In genomic region chr11:113761646-113762045, GRCm38 (mm10) we compare ENCODE assay signal across 30 mouse cellular contexts. TPM values are rescaled to one million over a fixed set of nuclear protein-coding genes. Genes with fewer than 3 reads are reported as not detected.
DNase-seq lines count a peak whose midpoint lies in the region; ATAC-seq and TF ChIP-seq lines count a peak whose summit lies in the region.
"Had no signal": no experiment of that assay in that cellular context is flagged by ENCODE, and none has a peak within 500 bp of the region (broad histone marks: within the 10 kb centered on the region; RNA-seq: fewer than 3 reads in every experiment).

No protein-coding gene starts in this region.

- H3K4me1 ChIP-seq in liver, embryonic 16.5 days (ENCODE audit: control insufficient read depth, low read depth, low read length), result peaks cover 26% of the 10 kb centered on the region
- peaks cover 18% of the 10 kb centered on the region for H3K4me1 ChIP-seq in liver, embryonic 11.5 days (replicated peaks; ENCODE audit: control insufficient read depth, insufficient read depth, low read length)
- H3K4me1 ChIP-seq in MEL (ENCODE audit: control insufficient read depth in 1 of 2, insufficient read depth in 2 of 2, low read length in 2 of 2), result peaks cover 21 to 34% of the 10 kb centered on the region in 2 experiments

- no peak overlapping the region for H3K9ac ChIP-seq in liver, embryonic 16.5 days (ENCODE audit: low read depth, low read length)
- H3K9ac ChIP-seq in liver, embryonic 11.5 days (ENCODE audit: low read depth, low read length), result no peak overlapping the region
- H3K9ac ChIP-seq in MEL (ENCODE audit: control insufficient read depth, low read depth, low read length, poor library complexity, severe bottlenecking), result no peak overlapping the region
- H3K9ac ChIP-seq: embryonic facial prominence, embryonic 13.5 days; forebrain, embryonic 13.5 days; heart, embryonic 15.5 days; hindbrain, embryonic 13.5 days; liver, embryonic 14.5 days; neural tube, embryonic 15.5 days had no signal

- WGBS in liver, embryonic 16.5 days (ENCODE audit: insufficient replicate concordance), result 45% methylated on average over 7 of the region's 7 CpGs
- 70% methylated on average over 7 of the region's 7 CpGs for WGBS in liver, embryonic 11.5 days

- H3K9me3 ChIP-seq in liver, embryonic 16.5 days (replicated peaks; ENCODE audit: control insufficient read depth, low read length), result no peaks in the 10 kb centered on the region
- no peaks in the 10 kb centered on the region for H3K9me3 ChIP-seq in liver, embryonic 11.5 days (ENCODE audit: control insufficient read depth, low read length)
- H3K9me3 ChIP-seq in MEL (replicated peaks; ENCODE audit: insufficient read depth, low read length), result no peaks in the 10 kb centered on the region
- H3K9me3 ChIP-seq: embryonic facial prominence, embryonic 13.5 days; forebrain, embryonic 13.5 days; G1E; heart, embryonic 15.5 days; hindbrain, embryonic 13.5 days; neural tube, embryonic 15.5 days had no signal

- no peak for TF ChIP-seq POLR2A in MEL (IDR thresholded peaks at IDR 0.05; ENCODE audit: control insufficient read depth in 1 of 2, insufficient read depth in 1 of 2, low read depth in 1 of 2, low read length in 2 of 2, poor library complexity in 1 of 2)

- no peak overlapping the region for H3K4me3 ChIP-seq in liver, embryonic 16.5 days (ENCODE audit: low read depth, low read length)
- no peak overlapping the region for H3K4me3 ChIP-seq in liver, embryonic 11.5 days (ENCODE audit: low read depth, low read length)
- H3K4me3 ChIP-seq in MEL (ENCODE audit: control insufficient read depth in 1 of 2, insufficient read depth in 1 of 2, low read depth in 2 of 2, low read length in 2 of 2), result no peak overlapping the region
- H3K4me3 ChIP-seq: embryonic facial prominence, embryonic 13.5 days; forebrain, embryonic 13.5 days; heart, embryonic 15.5 days; hindbrain, embryonic 13.5 days; neural tube, embryonic 15.5 days had no signal

- H3K27ac ChIP-seq in liver, embryonic 16.5 days (ENCODE audit: low read length), result no peak overlapping the region
- no peak overlapping the region for H3K27ac ChIP-seq in liver, embryonic 11.5 days (ENCODE audit: low read depth, low read length)
- H3K27ac ChIP-seq in MEL (ENCODE audit: control insufficient read depth, low read depth, low read length), result no peak overlapping the region
- H3K27ac ChIP-seq: embryonic facial prominence, embryonic 13.5 days; forebrain, embryonic 13.5 days; heart, embryonic 15.5 days; hindbrain, embryonic 13.5 days; kidney, postnatal 0 days; liver, embryonic 14.5 days; neural tube, embryonic 15.5 days; stomach, postnatal 0 days had no signal

- TF ChIP-seq EP300 in MEL (IDR thresholded peaks at IDR 0.05; ENCODE audit: low read depth in 1 of 2, low read length in 2 of 2), result no peak

- H3K79me2 ChIP-seq in MEL (ENCODE audit: control insufficient read depth, insufficient read depth, low read length, poor library complexity), result no peaks in the 10 kb centered on the region

- no peak overlapping the region for H3K4me2 ChIP-seq in liver, embryonic 16.5 days (ENCODE audit: low read depth, low read length)
- H3K4me2 ChIP-seq in liver, embryonic 11.5 days, result no peak overlapping the region
- H3K4me2 ChIP-seq: embryonic facial prominence, embryonic 13.5 days; forebrain, embryonic 13.5 days; heart, embryonic 15.5 days; hindbrain, embryonic 13.5 days; neural tube, embryonic 15.5 days had no signal

- no peaks in the 10 kb centered on the region for H3K36me3 ChIP-seq in liver, embryonic 16.5 days (ENCODE audit: control insufficient read depth, insufficient read depth)
- H3K36me3 ChIP-seq in liver, embryonic 11.5 days (ENCODE audit: control insufficient read depth, insufficient read depth, low read length), result no peaks in the 10 kb centered on the region
- H3K36me3 ChIP-seq in MEL (ENCODE audit: control insufficient read depth in 1 of 2, insufficient read depth in 2 of 2, low read length in 2 of 2), result peaks cover 0 to 20% of the 10 kb centered on the region in 2 experiments; a peak in 2 of 4 replicates
- H3K36me3 ChIP-seq: embryonic facial prominence, embryonic 13.5 days; G1E; heart, embryonic 15.5 days; hindbrain, embryonic 13.5 days; neural tube, embryonic 15.5 days had no signal

- no peak for TF ChIP-seq RAD21 in MEL (IDR thresholded peaks at IDR 0.05; ENCODE audit: low read depth, low read length)

- TF ChIP-seq CTCF in MEL (IDR thresholded peaks at IDR 0.05 in 2 of 3, conservative IDR thresholded peaks at IDR 0.05 in 1 of 3; ENCODE audit: control insufficient read depth in 1 of 3, insufficient read depth in 1 of 3, low read depth in 2 of 3, low read length in 3 of 3, poor library complexity in 1 of 3, severe bottlenecking in 1 of 3), result no peak

- DNase-seq in liver, embryonic 11.5 days (ENCODE audit: low spot score), result no peak
- DNase-seq in MEL (ENCODE audit: low read depth, low spot score) (peak; percentile 61), MN1 (ENCODE audit: low spot score) (no peak)
- no peak for DNase-seq in urinary bladder, postnatal 25 days (ENCODE audit: low spot score)
- DNase-seq in cerebellum, postnatal 25 days, result no peak
- DNase-seq: cerebellum, adult 2 months; cerebellum, postnatal 36 days; gastrocnemius, postnatal 10 days; kidney, adult 8-10 months; kidney, postnatal 4 days; layer of hippocampus, postnatal 36 days; left cerebral cortex, postnatal 4 days; lung, postnatal 36 days; midbrain, embryonic 14.5 days; spleen, adult 18-20 months; thymus, adult 18-20 months; thymus, postnatal 25 days had no signal

- ATAC-seq in liver, embryonic 16.5 days (ENCODE audit: low read depth), result 0 out of 2 replicates have a peak, but pooled peaks have one; percentile 25
- ATAC-seq in liver, embryonic 11.5 days (replicated peaks; ENCODE audit: low FRiP score), result no peak
- ATAC-seq in megakaryocyte, adult 5-6 weeks (ENCODE audit: poor library complexity, severe bottlenecking), result peak; percentile 82
- ATAC-seq: forebrain, embryonic 13.5 days; intestine, embryonic 16.5 days had no signal

- H3K27me3 ChIP-seq in liver, embryonic 16.5 days (ENCODE audit: control insufficient read depth, insufficient read depth, low read depth, low read length), result no peaks in the 10 kb centered on the region
- H3K27me3 ChIP-seq in liver, embryonic 11.5 days (replicated peaks; ENCODE audit: control insufficient read depth, insufficient read depth, low read length), result no peaks in the 10 kb centered on the region
- H3K27me3 ChIP-seq in MEL (ENCODE audit: control insufficient read depth in 1 of 2, insufficient read depth in 2 of 2, low read length in 2 of 2), result no peaks in the 10 kb centered on the region
- H3K27me3 ChIP-seq: embryonic facial prominence, embryonic 13.5 days; forebrain, embryonic 13.5 days; heart, embryonic 15.5 days; hindbrain, embryonic 13.5 days; neural tube, embryonic 15.5 days had no signal

TF ChIP-seq in MEL, 35 proteins besides CTCF, POLR2A, EP300 and RAD21:
- no peak for TF ChIP-seq BHLHE40 (IDR thresholded peaks at IDR 0.05; ENCODE audit: borderline replicate concordance, low read depth, low read length)
- TF ChIP-seq RCOR1 (IDR thresholded peaks at IDR 0.05; ENCODE audit: low read depth, low read length), result 0 out of 2 replicates have a peak, but pooled peaks have one; percentile 26
- TF ChIP-seq GATA1 (IDR thresholded peaks at IDR 0.05; ENCODE audit: low read depth, low read length), result no peak

RNA-seq across cellular contexts. Expression of gene Cdc42ep4, which starts 10.0 kb away (rescaled TPM):
- polyA plus RNA-seq in liver, embryonic 16.5 days (2015; fragmentation: Nextera tagmentation; extraction: Ambion mirVana), result 16.7 and 18.4 TPM in 2 replicates
- 26.0 and 29.5 TPM in 2 replicates for polyA plus RNA-seq in liver, embryonic 11.5 days (2014; fragmentation: Nextera tagmentation; extraction: Ambion mirVana)
- total RNA-seq in MEL (2012; rRNA removed), result 25.3 and 27.7 TPM in 2 replicates
- polyA plus RNA-seq in MEL (2012; ENCODE audit: insufficient read depth in 1 of 2, insufficient read length in 2 of 2, low read depth in 1 of 2, low replicate concordance in 2 of 2, missing spikeins in 1 of 2), result 10 to 100 TPM in 1 of 2 experiments, not detected in 1; 39.0 TPM
- total RNA-seq in megakaryocyte, adult 5-6 weeks (2015), result 14.0 and 20.1 TPM in 2 replicates
- 26.9 and 27.8 TPM in 2 replicates for total RNA-seq in megakaryocyte, adult 5-6 weeks (2017)

RNA-seq across cellular contexts. Expression of gene Cpsf4l, which starts 51.8 kb away (rescaled TPM):
- polyA plus RNA-seq in liver, embryonic 16.5 days (2015; fragmentation: Nextera tagmentation; extraction: Ambion mirVana), result 0.18 TPM in 1 of 2 replicates, not detected in the other
- polyA plus RNA-seq in liver, embryonic 11.5 days (2014; fragmentation: Nextera tagmentation; extraction: Ambion mirVana), result 0.18 and 0.29 TPM in 2 replicates
- not detected in 2 replicates for total RNA-seq in MEL (2012; rRNA removed)
- under 1 TPM in 1 of 2 experiments, not detected in 1; 0.70 TPM for polyA plus RNA-seq in MEL (2012; ENCODE audit: insufficient read depth in 1 of 2, insufficient read length in 2 of 2, low read depth in 1 of 2, low replicate concordance in 2 of 2, missing spikeins in 1 of 2)
- not detected in 2 replicates for total RNA-seq in megakaryocyte, adult 5-6 weeks (2015)
- total RNA-seq in megakaryocyte, adult 5-6 weeks (2017), result not detected in 2 replicates
- total RNA-seq: G1E; gastrocnemius, postnatal 10 days; heart, postnatal 25 days; layer of hippocampus, postnatal 36 days; left cerebral cortex, postnatal 4 days had no signal
- polyA plus RNA-seq: G1E had no signal
